Mouse (Mus musculus) heart, embryonic 10.5 days (tissue): ENCODE measurements around the gene Gzmd. TPM values are rescaled to one million over a fixed set of nuclear protein-coding genes. Genes with fewer than 3 reads are reported as not detected.
"Not testable (repeated sequence)": the region's sequence is repeated elsewhere in the genome, so short reads cannot be mapped to it uniquely, and the experiment has no call there.

Source experiments
- DNase-seq: peaks from one replicate; pipeline ENCODE4 v3.0.0-alpha.2; 2017; ENCODE audit warnings: low spot score
- H3K27ac ChIP-seq: fragments of 300-500 bp; sonication (generic); 2 replicates; pipeline ENCODE4 v1.5.1; 2016; ENCODE audit warnings: mild to moderate bottlenecking
- H3K27me3 ChIP-seq: fragments of 300-500 bp; sonication (generic); 2 replicates; pipeline ENCODE4 v1.6.1; 2016; ENCODE audit warnings: mild to moderate bottlenecking; ENCODE audit not compliant: poor library complexity, insufficient read depth, severe bottlenecking
- H3K36me3 ChIP-seq: fragments of 300-500 bp; sonication (generic); 2 replicates; pipeline ENCODE4 v1.6.1; 2016; ENCODE audit warnings: mild to moderate bottlenecking, moderate library complexity
- H3K4me1 ChIP-seq: fragments of 300-500 bp; sonication (generic); 2 replicates; pipeline ENCODE4 v1.6.1; 2016; ENCODE audit warnings: mild to moderate bottlenecking
- H3K4me3 ChIP-seq: fragments of 300-500 bp; sonication (generic); 2 replicates; pipeline ENCODE4 v1.5.1; 2016; ENCODE audit warnings: mild to moderate bottlenecking, moderate library complexity
- H3K9me3 ChIP-seq: fragments of 300-500 bp; sonication (generic); 2 replicates; pipeline ENCODE4 v1.6.1; 2016; ENCODE audit warnings: mild to moderate bottlenecking, moderate library complexity
- WGBS: fragments of 180-500 bp; shearing (Covaris S2); methylation state at CpG from one replicate; pipeline ENCODE4 v1.1.7; 2016; 5-methylcytosine and 5-hydroxymethylcytosine counted together
- polyA plus RNA-seq: library from polyadenylated mRNA; unstranded; fragments of >200 nt; fragmentation: Nextera tagmentation; extraction: Ambion mirVana; gene quantifications from 2 replicates; pipeline ENCODE4 v1.2.1, GENCODE M21; 2016

Gene Gzmd
- polyA plus RNA-seq, 1 experiment from 2014 or later = 0.48 TPM

- H3K27ac ChIP-seq, H3K27me3 ChIP-seq, DNase-seq, H3K9me3 ChIP-seq, H3K36me3 ChIP-seq, H3K4me3 ChIP-seq, H3K4me1 ChIP-seq: not testable (repeated sequence)
- 84% methylated on average over 33 of the region's 33 CpGs for WGBS
Measured at GRCm38 (mm10) chr14:56115531-56116310, 16.7 kb downstream of the Gzmd start.

DNA sequence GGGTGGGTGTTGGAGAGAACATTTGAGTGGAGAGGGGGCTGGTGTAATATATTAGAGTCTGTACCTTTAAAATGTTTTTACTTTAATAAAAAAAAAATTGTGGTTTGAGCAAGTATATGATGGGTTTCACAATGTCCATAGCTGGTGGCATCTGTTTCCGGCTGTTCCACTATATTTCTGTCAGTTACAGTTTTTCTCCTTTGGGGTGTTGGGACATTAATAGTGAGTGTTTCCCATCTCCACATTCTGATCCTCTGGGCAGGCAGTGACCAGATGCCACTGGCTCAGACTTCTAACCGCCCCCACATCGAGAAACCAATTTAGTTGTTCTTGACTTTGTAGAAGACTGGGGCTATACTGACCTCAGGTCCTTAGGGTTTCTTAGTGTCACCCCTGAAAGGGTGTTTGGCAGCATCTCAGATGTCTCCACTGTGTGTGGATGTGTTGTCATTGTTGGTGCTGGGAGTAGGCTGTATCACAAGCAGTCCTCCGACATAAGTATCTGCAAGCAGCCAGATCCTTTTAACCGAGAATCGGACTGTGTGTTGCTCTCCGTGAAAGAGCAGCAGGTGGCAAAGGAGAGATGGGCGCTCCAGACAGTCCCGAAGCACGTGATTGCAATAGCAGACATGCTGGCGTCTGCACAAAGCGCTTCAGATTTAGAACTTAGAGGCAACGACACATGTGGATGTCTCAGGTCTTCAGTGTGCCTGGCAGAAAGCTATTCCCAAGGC is 26.8 kb downstream of the Gzmd start:
- WGBS = 73% methylated on average over 13 of the region's 13 CpGs
- Histone ChIP-seq H3K36me3 (no peaks in the 10 kb centered on the region), H3K4me1 (no peaks in the 10 kb centered on the region), H3K9me3 (no peaks in the 10 kb centered on the region), H3K4me3 (no peak overlapping the region), H3K27me3 (no peaks in the 10 kb centered on the region; the same call in 1 of the 2 replicates), H3K27ac (no peak overlapping the region)
- peak; percentile 67 for DNase-seq

DNA sequence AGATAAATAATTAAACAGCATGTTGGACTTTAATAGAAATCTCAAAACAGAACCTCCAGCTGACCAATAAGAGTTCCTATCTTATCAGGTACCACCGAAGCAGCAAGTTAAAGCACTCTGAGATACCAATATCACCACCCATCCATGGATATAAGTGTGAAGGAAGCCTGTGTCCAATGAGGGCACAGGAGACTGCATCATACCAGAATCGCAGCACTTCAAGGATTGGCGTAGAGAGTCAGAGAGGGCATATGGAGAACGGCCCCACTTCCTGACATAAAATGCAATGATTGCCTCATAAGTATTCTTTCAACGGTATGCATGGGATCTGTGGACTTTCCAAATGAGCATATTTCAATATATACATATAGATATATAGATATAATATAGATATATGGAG is 27.4 kb downstream of the Gzmd start:
- Histone ChIP-seq H3K9me3 (no peaks in the 10 kb centered on the region), H3K4me1 (no peaks in the 10 kb centered on the region), H3K27me3 (no peaks in the 10 kb centered on the region; the same call in 1 of the 2 replicates), H3K27ac (no peak overlapping the region), H3K4me3 (no peak overlapping the region), H3K36me3 (no peaks in the 10 kb centered on the region)
- 73% methylated on average over 5 of the region's 5 CpGs for WGBS
- no peak for DNase-seq

- Histone ChIP-seq H3K36me3 (no peaks in the 10 kb centered on the region), H3K9me3 (no peaks in the 10 kb centered on the region), H3K4me1 (no peaks in the 10 kb centered on the region), H3K27ac (no peak overlapping the region), H3K27me3 (no peaks in the 10 kb centered on the region; the same call in 1 of the 2 replicates), H3K4me3 (no peak overlapping the region)
- WGBS = 71% methylated on average over 3 of the region's 3 CpGs
- no peak for DNase-seq
Measured at GRCm38 (mm10) chr14:56103452-56103851, 29.0 kb downstream of the Gzmd start.

DNA sequence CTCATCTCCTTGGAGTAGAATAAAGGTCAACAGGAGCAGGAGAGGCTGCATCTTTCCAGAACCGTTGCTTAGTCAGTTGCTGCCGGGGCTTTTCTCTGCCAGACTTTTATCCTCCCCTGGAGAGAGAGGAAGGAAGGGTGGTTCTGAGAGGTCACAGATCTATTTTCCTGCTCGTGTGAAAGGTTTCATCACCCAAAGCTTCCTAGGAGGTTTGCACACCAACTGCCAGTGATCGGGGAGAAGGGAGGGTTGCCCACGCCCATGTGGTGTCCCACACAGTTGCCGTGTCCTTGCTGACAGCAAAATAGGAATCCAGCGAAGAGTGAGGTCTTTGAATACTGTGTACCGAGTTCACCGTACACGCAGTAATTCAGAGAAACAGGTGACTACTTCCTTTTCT is 30.0 kb downstream of the Gzmd start, which contains the start of gene Ctsg:
Gene Ctsg, minus strand, starts transcription at position 189 of the 400 bp plus-strand sequence.
- Histone ChIP-seq H3K27me3 (no peaks in the 10 kb centered on the region; the same call in 1 of the 2 replicates), H3K27ac (no peak within 1 kb of the TSS), H3K4me1 (peaks cover 6% of the 10 kb centered on the region; the same call in 1 of the 2 replicates), H3K4me3 (no peak within 1 kb of the TSS), H3K36me3 (no peaks in the 10 kb centered on the region), H3K9me3 (no peaks in the 10 kb centered on the region)
- DNase-seq = peak; percentile 33
- 65% methylated on average over 10 of the region's 10 CpGs for WGBS

- 72% methylated on average over 4 of the region's 4 CpGs for WGBS
- DNase-seq = peak; percentile 58
Measured at GRCm38 (mm10) chr14:56098940-56099339, 33.5 kb downstream of the Gzmd start.

DNA sequence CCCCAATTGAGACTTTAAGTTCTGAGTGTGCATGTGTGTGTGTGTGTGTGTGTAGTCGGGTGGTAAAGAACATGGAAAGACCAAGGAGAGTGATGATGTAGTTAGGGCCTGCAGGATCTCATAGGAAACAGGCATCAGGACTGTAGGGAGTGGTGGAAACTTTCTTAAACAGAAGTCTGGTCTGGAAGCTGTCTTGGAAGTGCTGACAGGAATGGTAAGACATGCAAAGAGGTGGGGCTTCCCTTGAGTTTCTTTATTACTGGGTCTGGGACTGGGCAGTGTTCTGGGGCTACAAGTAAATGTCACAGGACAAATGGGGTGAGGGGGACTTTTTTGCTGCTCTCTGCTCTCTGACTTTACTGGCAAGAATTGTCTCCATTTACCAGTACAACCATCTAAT is 34.8 kb downstream of the Gzmd start:
- H3K27ac ChIP-seq = no peak overlapping the region
- WGBS = 19% methylated on average over 1 of the region's 1 CpGs
- peak; percentile 82 for DNase-seq

More at GRCm38 (mm10) chr14:56098940-56099339, 33.5 kb downstream of the Gzmd start:
- Histone ChIP-seq H3K4me1 (peaks cover 9% of the 10 kb centered on the region; the same call in 1 of the 2 replicates), H3K27me3 (no peaks in the 10 kb centered on the region; the same call in 1 of the 2 replicates), H3K9me3 (no peaks in the 10 kb centered on the region), H3K36me3 (no peaks in the 10 kb centered on the region), H3K4me3 (no peak overlapping the region), H3K27ac (no peak overlapping the region)

DNA sequence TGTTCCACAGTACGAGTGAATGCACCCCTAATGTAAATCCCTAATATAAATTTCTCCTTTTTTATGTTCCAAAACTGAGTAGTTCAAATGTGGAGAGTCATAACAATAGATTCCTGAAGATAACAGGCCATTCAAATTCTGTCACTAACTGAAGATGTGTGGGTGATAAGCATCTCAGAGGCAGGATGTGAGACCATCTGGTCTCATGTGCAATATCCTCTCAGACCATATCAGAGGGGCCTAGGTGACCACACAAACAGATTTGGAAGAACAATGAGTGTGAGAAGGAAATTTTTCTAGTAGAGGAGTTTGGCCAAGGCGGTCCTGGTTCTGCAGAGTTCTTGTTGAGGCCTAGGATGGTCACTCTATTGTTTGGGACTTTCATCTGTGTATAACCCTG is 39.1 kb downstream of the Gzmd start:
- WGBS = 72% methylated on average over 2 of the region's 2 CpGs
- DNase-seq = no peak

More for the DNA sequence above, 34.8 kb downstream of the Gzmd start:
- Histone ChIP-seq H3K9me3 (no peaks in the 10 kb centered on the region), H3K27me3 (no peaks in the 10 kb centered on the region; the same call in 1 of the 2 replicates), H3K4me1 (peaks cover 9% of the 10 kb centered on the region; the same call in 1 of the 2 replicates), H3K36me3 (no peaks in the 10 kb centered on the region), H3K4me3 (no peak overlapping the region)

GRCm38 (mm10) chr14:56086711-56087110 is 45.7 kb downstream of the Gzmd start:
- H3K4me3 ChIP-seq = no peak overlapping the region
- H3K27ac ChIP-seq = no peak overlapping the region
- peak; percentile 68 for DNase-seq
- H3K36me3 ChIP-seq = no peaks in the 10 kb centered on the region
- H3K27me3 ChIP-seq = no peaks in the 10 kb centered on the region
- H3K9me3 ChIP-seq = no peaks in the 10 kb centered on the region
- H3K4me1 ChIP-seq = no peaks in the 10 kb centered on the region
- 63% methylated on average over 3 of the region's 3 CpGs for WGBS

More for the DNA sequence above, 39.1 kb downstream of the Gzmd start:
- no peaks in the 10 kb centered on the region for H3K27me3 ChIP-seq
- no peak overlapping the region for H3K4me3 ChIP-seq
- H3K27ac ChIP-seq = no peak overlapping the region
- H3K4me1 ChIP-seq = peaks cover 9% of the 10 kb centered on the region; the same call in 1 of the 2 replicates
- no peaks in the 10 kb centered on the region for H3K9me3 ChIP-seq
- H3K36me3 ChIP-seq = no peaks in the 10 kb centered on the region

DNA sequence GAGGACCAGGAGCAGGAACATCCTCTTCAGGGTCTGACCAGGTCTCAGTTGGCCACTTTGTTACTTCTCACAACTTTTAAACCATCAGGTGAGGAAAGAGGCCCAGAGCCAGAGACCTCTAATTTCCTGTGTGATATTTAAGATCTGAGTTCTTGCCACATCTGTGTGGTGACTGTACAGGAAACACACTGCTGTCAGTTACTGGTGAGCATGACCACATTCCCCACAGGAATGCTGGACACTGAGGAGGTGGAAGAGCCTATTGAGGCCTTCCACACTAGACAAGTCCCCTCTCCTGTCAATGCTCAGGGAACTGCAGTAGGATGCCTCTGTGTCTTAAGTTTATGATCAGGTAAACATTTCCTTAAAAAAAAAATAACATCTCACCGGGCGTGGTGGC is 47.2 kb downstream of the Gzmd start, which contains the start of gene Mcpt8:
Gene Mcpt8, minus strand, starts transcription at position 107 of the 400 bp plus-strand sequence.
- Histone ChIP-seq H3K27me3 (no peaks in the 10 kb centered on the region), H3K9me3 (no peaks in the 10 kb centered on the region), H3K36me3 (no peaks in the 10 kb centered on the region), H3K4me3 (no peak within 1 kb of the TSS), H3K4me1 (no peaks in the 10 kb centered on the region), H3K27ac (no peak within 1 kb of the TSS)
- DNase-seq = no peak
- WGBS = 92% methylated on average over 2 of the region's 2 CpGs

DNA sequence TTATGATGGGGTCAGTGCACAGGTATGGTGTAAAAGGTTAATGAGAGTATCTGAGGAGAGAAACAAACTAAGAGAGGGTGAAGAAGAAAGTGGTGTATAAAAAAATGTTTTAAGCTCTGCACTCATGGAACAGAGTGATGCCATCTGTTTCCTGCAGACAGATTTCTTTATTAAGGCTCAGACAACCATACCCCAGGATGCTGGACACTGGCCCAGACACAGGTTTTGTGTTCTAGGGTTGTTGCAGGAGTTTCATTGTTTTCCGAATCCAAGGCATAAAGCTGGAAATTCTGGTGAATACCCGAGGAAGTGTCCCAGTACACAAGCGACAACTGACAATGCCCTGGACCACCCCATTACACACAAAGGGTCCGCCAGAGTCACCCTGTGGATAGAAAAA is 50.4 kb downstream of the Gzmd start:
- Histone ChIP-seq H3K27me3 (no peaks in the 10 kb centered on the region), H3K4me3 (no peak overlapping the region), H3K9me3 (no peaks in the 10 kb centered on the region), H3K4me1 (no peaks in the 10 kb centered on the region), H3K36me3 (no peaks in the 10 kb centered on the region), H3K27ac (no peak overlapping the region)
- no peak for DNase-seq
- whole genome bisulfite sequencing = 86% methylated on average over 4 of the region's 4 CpGs
